Mouse (Mus musculus) layer of hippocampus, postnatal 36 days (tissue): Measurements from ENCODE around the gene Rora. TPM values are rescaled to one million over a fixed set of nuclear protein-coding genes. Genes with fewer than 3 reads are reported as not detected.

Experiments
- DNase-seq, 2 experiments: peaks; one replicate each; pipeline ENCODE4 v3.0.0; 2022
- total RNA-seq, 2 experiments: library from RNA; stranded (reverse); gene quantifications; 2 replicates each; pipeline ENCODE4 v1.2.3; 2021

Gene Rora
- total RNA-seq, 2 experiments from 2014 or later = 30.2 to 35.3 TPM

DNA sequence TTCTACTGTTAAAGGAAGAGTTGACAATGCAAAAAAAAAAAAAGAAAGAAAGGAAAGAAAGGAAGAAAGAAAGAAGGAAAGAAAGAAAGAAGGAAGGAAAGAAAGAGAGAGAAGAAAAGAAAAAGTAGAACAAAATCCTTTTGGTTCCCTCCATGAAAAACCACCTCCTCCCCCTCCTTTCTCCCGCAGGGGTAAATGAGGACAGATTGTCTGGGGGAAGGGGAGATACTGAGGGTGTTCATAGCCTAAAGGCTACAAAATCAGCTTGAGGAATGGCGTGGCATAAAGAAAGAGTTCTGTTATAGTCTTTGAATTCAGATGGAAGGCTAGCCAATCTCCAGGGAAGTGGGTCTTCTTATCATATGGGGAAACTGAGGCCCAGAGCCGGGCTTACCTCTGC, 107.3 kb downstream of the Rora start:
- DNase-seq = no peak

DNA sequence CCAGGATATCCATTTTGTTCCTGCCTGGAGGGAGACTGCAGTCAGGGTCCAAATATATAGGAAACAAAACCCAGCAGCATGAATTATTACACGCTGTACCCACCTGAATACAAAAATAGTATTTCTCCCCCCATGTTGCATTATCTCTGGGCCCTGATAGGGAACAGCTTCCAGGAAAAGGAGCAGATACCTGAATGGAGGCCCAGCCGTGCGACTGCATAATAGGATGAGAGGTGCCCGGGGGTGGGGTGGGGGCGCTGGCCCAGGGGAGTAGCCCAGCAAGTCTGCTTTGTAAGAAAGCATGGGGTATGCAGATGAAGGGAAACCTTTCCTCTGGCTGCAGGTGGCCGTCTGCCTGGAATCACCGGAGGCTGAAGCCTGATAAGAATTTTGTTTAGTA, 108.1 kb downstream of the Rora start:
- DNase-seq = no peak

DNA sequence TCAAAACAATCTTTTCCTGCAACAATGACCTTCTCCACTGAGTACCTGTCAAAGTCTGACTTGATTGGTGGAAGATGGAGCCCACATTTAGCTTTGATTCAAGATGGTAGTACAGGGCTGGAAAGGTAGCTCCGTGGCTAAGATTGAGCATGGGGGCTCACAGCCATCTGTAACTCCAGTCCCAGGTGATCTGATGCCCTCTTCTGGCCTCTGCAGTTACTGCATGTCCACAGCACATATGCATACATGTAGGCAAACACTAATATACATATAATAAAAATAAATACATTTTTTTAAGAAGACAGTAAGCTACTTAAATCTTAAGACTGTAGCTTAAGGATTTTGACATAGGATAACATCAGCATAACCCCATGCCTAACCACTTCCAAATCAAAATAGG, 112.0 kb downstream of the Rora start:
- no peak for DNase-seq

DNA sequence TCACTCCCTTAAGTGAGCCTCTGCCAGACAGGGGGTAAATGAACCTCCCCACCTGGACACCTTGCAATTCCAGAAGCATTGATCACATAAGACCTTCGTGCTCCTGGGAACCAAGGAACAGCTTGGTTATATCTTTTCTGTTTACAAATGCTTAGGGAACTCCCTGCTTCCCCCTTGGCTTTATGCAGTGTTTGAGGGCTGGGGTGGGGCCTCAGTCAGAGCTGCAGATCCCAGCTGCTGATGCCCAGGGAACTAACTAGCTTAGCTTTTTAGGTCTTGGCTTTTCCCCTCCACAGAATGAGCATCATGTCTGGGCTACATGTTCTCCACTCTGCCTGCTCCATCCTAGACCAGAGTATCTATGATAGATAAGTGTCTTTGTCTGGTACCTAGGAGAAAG, 116.1 kb downstream of the Rora start:
- DNase-seq = no peak

DNA sequence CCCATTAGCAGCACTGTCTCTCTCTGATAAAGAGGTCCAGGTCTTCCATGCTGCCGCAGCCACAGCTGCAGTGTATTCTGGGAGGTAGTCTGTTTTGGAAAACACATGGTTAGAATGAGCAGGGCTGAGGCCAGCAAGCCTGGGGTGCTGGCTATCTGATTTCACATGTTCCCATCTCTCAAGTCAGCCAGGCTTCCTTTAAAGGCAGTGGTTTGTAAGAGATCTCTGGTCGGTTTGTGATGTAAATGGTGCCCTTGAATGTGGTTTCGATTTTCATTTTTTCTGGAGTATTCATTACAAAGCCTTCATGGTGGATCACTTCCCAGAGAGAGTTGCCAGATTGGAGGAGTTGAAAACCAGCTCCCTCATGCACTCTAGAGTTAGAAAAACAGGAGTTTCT, 117.8 kb downstream of the Rora start:
- no peak for DNase-seq

DNA sequence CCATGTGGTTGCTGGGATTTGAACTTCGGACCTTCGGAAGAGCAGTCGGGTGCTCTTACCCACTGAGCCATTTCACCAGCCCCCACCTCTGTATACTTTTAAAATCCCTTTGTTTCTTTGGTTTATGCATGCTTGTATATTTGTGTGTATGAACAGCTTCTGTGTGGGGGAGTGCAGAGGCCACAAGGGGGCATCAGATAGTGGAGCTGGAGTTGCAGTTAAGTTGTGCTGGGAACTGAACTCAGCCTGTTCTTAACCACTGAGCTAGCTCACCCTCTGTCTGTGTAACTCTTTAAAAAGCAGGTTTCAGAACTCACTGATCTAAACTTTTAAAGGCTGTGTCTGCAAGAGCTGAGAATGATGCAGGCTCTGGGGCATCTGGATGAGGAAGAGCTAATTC, 120.2 kb downstream of the Rora start:
- no peak for DNase-seq

DNA sequence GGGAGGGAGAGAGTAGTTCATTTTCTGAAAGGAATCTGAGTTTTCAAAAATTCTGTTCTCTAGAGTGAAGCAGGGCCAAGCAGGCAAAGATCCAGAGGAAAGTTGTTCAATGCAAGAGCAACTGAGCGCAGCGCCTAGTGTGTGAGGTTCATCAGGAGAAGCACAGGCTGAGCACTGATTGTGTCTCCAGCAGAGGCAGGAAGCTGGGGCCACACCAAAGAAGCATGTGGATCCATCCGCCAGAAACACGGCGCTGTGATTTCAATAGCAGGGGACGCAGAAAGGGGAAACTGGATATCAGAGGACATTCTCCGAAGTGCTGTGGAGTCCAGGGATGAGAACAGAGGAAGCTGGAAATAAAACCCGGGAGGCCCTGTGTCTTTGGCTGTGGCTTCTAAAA, 128.4 kb downstream of the Rora start:
- DNase-seq = no peak

DNA sequence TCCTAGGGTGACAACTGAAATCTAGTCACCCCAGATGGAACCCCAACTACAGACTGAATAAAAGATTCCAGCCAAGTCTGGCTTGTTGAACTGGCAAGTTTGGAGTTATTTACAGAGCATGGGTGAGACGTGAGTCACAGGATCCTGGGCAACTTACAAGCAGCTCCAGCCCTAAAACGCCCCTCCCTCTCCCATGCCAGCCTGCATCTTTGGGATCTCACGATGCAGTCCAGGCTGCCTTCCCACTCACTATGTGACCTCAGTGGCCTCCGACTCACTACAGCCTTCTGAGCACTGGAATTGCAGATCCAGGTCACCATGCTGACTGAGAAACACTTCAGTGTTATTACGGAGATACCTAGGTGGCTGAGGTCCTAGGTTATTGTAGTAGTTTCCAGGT, 129.0 kb downstream of the Rora start:
- DNase-seq = no peak

DNA sequence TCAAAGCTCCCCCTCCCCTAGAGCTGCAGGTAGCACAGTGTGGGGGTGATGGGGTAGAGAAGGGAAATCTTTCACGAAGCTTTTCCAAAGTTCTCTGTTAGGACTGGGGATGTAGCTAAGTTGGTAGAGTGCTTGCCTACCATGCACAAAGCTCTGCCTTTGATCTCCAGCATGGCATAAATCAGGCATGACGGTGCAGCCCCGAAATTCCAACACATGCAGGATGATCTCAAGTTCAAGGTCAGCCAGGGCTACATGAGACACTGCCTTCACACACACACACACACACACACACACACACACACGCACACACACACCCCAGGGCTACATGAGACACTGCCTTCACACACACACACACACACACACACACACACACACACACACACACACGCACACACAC, 129.7 kb downstream of the Rora start:
- DNase-seq = no peak

DNA sequence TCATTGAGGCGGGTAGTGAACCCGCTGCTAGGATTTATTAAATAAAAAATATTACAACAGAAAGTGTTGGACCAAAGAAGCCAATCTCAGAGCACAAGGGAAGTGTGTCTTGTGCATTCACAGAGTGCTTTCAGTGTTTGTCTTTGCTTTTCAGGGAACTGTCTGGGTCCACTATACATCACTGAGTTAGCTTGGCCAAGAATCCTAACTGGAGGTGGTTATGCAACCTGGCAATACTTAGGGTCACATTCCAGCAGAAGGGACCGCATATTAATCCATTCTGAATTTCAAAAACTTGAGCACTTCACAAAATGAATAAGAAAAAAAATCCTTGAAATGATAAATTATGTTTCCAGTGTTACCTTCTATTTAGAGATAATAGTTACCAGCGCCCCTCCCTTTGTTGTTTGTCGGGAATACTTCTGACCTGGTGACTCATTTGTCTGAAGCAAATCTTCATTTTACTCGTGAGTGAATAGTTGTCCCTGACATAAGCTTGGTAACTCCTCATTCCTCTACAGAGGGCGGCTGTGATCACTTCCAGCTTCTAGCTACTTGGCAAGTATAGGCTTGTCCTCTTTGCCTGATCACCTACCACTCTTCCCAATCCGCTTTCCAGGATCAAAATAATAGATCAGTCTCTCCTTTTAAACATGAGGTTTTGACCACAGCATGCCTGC, 133.2 kb downstream of the Rora start:
- no peak for DNase-seq

DNA sequence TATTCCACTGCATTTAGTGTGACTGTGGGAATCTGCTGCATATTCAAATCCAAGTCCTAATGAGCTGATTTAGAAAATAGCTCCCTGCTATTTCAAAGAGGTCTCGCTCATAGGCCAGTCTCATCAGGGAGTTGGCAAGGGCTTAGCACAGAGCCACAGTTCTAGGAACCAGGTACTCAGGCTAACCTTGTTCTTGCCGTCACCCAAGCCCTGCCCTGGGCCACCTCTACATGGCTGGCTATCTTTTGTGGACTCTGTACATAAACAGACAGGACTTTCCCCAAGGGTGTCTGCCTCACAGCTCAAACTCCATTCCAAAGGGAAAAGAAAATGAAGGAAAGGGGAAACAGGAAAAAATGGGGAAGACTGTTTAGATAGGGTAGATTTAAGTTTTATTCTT, 134.1 kb downstream of the Rora start:
- no peak for DNase-seq

DNA sequence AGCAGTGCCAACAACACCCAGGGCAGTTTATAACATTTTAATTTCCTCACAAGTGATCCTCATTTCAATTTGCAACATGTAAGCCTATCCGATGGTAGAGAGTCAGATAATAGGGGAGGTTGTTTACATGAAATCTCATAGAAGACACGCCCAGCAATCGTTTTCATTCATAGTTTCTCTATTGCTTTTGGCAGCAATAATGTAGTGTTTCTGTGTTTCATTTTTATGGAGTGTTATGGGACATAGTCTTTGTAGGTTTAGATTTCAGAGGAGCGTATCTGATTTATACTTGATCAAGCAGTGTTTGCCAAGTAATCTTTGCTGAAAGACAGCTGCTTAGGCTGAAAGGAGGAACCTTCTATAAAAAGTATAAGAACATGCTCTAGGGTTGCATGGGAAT, 137.3 kb downstream of the Rora start:
- no peak for DNase-seq

DNA sequence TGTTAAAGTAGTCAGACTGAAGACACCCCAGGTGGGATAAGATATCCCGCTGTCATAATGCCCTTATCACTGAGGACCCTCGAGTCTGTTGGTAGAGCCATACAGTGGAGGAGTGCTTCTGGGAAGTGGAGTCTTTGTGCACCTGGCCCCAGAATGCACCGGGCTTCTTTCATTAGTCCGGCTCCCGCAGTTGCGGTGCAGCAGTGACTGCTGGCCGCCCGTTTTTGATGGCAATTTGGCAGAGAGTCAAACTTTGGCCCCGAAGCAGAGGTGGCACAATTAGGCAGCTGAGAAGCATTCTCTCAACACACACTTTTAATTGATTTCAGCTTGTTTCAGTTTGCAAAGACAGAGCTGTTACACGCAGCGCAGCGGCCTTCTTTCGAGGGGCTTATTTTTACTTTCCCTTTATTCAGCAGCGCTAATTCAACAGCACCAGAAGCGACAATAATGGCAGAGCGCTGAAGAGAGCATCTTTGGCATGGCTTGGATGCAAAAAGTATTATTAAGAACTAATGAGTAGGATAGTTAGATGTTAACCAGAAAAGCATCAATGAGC, 138.5 kb downstream of the Rora start:
- peak; percentile 8 to 19 for DNase-seq

DNA sequence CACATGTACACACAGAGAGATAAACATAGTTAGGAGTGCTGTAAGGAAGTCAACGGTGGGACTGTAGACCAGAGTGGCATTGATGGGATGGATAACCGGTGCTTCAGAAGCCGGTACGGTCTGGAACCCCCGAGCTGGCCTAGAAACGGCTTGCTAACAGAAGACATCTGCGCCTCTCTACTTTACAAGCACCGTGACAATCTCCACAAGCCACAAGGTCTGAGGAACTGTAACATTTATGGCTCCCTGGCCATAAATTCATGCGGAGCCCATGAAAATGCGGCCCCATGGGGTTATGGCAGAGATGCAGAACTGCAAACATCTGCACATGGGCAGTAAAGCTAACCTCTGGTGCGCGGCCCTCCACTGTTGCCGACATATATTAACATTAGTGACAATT, 141.7 kb downstream of the Rora start:
- no peak for DNase-seq

DNA sequence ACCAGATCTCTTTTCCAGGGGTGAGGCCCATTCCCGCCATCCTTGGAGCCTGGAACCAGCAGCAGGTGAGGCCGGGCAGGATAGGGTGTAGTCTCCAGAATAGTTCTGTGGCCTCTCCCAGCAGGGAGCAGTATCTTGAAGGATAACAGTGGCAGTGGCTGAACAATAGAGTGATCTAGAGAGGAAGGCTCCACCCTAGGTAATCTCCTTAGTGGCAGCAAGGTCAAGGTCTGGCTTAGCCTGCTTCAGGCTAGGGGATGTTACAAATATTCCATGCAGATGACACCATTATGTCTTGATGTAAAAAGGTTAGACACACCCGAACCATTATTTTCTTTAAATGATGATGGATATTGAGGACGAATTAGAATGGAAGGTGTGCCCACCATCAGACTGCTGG, 144.6 kb downstream of the Rora start:
- no peak for DNase-seq

DNA sequence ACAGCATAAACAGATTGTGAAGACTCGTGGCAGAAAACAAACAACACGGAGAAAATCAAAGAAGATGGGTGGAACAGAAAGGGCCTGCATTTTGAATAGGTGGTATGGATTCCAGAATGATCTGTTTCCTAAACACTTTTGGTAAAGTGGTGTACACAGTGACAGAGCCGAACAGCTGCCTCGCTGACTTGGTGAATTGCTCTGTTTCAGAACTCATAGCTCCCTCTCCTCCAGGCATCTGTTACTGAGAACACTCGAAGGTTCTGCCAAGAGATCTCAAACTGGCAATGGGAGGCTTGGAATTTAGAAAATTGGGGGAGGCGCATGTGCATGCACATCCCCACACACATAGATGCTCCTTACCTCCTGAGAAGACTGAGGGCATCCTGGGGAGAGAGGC, 145.5 kb downstream of the Rora start:
- peak; percentile 26 to 37 for DNase-seq

DNA sequence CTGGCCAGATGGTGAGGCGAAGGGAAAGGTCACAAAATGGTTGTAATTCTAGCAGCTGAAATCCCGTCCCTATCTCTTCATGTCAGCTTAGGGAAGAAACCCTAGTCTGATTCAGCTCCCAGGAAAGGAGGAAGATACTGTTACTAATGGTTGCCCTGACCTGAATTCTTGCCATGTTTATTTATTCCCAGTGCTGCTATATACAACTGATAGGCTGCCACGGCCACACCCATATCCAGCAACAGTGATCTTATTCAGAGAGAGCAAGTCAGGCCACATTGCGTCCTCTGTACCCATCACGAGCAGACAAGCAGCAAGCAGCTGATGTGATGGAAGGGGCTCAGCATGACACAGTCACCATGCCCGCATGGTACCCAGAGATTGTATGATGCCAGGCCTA, 150.6 kb downstream of the Rora start:
- no peak for DNase-seq

DNA sequence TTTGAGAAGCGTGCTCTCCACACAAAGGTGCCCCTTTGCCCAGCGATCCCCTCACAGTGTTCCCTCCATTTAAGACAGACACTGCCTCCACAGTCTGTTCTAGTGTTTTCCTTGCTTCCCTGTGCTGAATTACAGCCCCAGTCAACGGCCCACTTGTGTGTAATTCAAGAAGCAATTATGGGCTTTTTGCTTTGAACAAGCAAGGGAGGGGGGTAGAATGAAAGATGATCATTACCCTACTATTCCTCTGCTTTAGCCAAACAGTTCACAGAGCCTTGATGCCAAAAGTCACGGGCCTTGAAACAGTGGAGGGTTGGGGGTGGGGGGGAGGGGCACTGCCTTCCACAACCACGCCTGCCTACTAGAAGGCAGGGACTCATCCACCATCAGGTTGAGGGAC, 152.2 kb downstream of the Rora start:
- DNase-seq = no peak

DNA sequence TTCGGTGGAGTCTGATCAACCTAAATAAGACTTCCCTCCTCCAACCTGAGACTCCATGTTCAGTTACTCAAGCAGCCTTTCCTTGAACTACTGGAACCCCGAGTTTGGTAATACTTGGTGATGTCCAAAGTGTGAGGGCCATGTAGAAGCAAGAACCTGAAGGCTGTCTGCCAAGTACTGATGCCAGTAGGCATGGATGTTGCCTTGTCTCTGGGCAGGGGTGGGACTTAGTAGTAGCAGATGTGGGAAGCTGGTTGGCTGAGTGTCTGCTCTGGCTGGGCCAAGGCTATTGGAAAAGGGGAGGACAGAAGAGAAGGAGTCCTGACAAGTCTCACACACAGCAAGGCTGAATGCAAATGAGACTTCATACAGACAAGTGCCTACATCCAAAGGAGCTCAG, 154.1 kb downstream of the Rora start:
- no peak for DNase-seq

DNA sequence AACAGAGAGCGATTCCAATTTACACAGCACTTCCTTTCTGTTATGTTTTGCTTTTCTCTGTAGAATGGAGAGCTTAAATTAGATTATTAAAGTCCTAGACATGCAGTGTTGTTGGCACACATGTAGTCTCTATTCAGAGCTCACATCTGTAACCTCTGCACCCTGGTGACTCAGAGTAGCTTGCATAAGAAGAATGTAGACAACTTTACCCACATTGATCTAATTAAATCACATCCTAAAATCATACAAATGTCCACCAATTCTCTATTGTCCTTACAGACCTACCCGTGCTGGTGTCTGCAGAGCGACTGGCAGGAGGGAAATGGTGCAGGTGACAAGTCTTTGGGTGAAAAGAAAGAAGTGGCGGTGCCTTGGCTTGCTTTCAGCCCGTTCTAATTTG, 155.9 kb downstream of the Rora start:
- DNase-seq = no peak

DNA sequence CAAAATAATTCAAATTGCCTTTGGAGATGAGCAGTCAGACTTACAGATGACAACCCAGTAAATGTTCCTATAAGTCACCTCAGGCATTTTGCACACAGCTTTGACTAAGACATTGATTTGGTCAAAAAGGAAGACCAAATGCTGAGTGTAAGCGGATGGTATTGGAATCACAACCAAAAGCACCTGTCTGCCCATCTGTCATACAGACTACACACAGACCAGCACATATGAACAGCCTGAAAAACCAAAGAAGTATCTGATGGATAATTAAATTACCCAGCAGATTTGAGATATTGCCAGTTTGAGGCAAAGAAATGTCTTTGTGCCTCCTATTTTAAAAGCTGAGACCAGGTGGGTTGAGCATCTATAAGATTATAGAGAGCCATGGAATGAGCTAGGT, 161.1 kb downstream of the Rora start:
- no peak for DNase-seq

DNA sequence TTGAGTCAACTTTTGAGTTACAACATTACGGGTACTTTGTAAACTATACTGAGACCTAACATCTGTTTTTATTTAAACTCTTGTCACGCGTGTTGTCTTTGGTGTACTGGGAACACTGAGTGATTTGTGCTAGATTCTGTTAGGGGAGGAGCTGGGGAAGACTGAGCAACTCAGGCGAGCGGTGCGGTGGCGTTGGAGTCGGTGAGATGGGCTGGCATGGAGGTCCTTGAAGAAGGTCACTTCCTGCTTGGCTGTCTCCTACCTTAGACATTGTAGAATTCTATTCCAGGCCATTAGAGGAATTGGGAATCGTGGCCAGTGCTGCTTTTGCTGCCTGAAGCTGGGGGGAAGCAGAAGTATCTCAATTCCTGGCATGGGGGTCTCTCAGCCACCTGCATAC, 162.3 kb downstream of the Rora start:
- no peak for DNase-seq

DNA sequence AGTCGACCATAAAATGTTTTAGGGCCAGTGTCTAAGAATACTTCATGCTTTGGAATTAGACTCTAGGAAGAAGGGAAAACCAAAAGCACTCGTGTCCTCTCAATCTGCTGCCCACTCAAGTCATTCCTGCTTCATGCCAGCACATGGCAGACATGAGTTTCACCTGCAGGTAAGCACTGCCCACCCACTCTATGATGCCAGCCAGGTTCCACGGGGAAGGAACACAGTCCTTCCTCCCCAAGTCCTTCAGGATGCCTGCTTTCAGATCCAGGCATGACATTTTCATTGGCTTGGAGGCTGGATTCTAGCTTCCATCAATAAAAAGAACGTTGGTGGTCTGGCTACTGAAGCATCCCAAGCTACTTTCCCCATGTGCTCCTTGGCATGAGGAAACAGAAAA, 166.4 kb downstream of the Rora start:
- DNase-seq = no peak

DNA sequence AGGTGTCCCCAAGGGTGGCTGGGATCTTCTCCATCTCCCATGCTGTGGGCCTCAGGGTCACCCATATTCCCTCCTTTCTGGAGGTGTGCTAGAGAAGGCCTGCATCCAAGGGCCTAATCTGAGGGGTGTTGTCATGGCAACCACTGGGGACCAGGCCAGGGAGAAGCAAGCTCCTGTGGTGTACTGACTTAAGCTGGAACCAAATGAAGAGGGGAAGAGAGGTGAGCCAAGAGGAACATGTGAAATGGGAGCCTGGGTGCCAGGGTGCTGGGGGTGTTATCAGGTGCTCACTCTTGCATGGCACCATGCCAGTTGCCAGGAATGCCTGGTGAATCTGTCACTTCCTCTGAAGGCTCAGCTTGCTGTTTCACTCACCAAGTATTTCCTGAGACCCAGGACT, 166.9 kb downstream of the Rora start:
- DNase-seq = peak; percentile 3 to 9

DNA sequence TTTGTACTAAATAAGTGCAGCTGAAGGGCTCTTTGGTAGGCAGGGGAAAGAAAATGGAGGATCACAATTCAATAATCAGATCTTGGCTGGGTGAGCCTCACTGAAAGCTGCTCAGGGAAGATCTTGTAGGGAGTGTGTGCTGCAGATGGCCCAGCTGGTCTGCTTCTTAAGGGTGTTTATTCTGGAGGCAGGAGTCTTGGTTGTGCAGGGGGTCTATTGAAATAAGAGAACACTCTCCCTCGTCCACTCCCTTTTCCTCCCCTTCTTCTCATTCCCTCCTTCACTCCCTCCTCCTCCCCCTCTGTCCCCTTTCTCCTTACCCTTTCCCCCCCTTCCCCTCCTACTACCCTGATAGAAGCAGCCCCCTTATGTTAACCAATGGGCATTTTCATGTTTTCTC, 167.8 kb downstream of the Rora start:
- no peak for DNase-seq
